Mouse (Mus musculus) bone marrow macrophage, adult 2 months (primary cell): ENCODE measurements around the gene Rack1.

ENCODE experiments used
- CTCF ChIP-seq: IDR thresholded peaks from 2 replicates; pipeline ENCODE4 v1.5.1; 2012; ENCODE audit warnings: low read depth, mild to moderate bottlenecking, low read length, moderate library complexity
- POLR2A ChIP-seq: IDR thresholded peaks from 2 replicates; pipeline ENCODE4 v1.6.1; 2012; ENCODE audit warnings: mild to moderate bottlenecking, low read depth, low read length, borderline replicate concordance

- TF ChIP-seq CTCF (no peak), POLR2A (no peak)
Measured at GRCm38 (mm10) chr11:48853474-48854180, 53.5 kb downstream of the Rack1 start.
